Mouse (Mus musculus): ENCODE measurements at regions not wholly inside any gene's neighbourhood (a gene's known extent, or its start where the extent isn't known, plus 50 kb on each side); places are given as distances from the start of the nearest gene placed in this dataset.

- DNase-seq (ENCODE audit: extremely low spot score): peak; percentile 67
Observed at GRCm38 (mm10) chr4:35417866-35418265, 191.9 kb upstream of the C9orf72 start.

DNA sequence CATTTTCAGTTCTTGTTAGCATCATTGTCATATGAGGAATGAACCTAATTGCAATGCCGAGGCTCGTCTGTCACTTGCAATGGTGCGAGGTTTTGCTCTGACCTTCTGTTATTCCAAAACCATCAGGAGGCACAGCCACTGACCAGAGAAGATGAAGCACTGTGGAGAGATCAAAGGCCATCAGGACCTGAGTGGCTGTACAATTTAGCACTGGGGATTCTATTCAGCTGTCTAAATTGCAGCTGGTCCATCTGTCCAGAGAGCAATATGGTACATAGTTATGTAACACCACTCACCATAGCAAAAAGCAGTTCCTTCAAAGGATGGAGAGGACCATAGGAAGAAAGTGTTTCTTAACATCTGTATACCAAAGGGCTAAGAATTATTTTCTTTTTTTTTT is 187.5 kb upstream of the C9orf72 start:
- DNase-seq (ENCODE audit: extremely low spot score): no peak

- no peak for DNase-seq (ENCODE audit: extremely low spot score)
Observed at GRCm38 (mm10) chr4:35405301-35406006, 179.5 kb upstream of the C9orf72 start.

- no peak for DNase-seq (ENCODE audit: extremely low spot score)
Observed at GRCm38 (mm10) chr4:35404068-35404467, 178.1 kb upstream of the C9orf72 start.

GRCm38 (mm10) chr4:35403594-35403993 is 177.6 kb upstream of the C9orf72 start:
- DNase-seq (ENCODE audit: extremely low spot score): no peak

DNA sequence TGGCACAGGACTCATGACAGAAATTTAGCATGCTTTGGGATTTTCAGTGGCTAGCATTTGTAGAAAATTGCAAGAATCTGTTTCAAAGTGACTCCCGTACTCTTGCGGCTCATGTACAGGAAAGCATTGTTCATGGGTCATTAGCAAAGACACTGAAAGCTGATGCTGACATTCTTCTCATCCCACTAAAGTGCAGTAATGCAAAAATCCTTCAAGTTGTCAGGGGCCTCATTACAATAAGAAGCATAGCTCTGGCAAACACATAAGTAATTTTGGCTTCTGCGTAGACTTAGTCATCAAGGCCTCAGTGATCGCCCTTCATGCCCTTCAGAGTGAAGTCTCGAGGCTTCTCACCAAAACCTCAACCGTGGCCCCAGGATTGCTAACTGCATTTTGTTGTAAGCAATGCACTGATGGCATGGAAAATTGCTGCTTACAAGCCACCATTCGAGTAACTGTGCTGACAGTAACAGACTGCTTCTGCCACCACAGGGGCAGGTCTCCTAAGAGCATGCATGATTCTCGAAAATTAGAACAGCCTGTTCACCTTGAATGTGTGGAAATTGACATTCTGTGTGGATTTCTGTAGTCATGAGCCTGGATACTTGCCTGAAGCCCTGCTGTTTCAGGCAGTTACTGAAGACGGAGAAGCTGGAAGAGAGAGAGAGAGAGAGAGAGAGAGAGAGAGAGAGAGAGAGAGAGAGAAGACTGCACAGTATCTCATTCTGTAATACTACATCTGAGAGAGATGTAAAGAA is 176.6 kb upstream of the C9orf72 start:
- no peak for DNase-seq (ENCODE audit: extremely low spot score)

- no peak for DNase-seq (ENCODE audit: extremely low spot score)
Observed at GRCm38 (mm10) chr4:35401783-35402182, 175.8 kb upstream of the C9orf72 start.

DNA sequence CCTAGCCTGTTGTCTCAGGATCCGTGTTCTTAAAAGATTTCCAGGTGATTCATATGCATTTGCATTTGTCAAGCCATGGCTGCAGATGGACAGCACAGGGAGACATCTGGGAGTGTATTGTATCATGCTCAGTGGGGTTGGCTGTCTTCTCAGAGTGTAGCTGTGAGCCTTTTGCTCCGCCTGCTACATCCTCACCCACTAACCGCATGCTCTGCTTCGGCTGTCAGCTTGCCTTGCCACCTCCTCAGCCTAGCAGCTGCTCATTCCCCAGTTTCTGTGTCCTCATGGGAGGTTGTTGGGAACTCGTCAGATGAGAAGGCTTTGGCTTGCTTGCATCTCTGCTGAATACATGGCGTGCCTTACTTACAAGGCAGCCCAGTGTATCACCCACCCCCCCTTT is 174.5 kb upstream of the C9orf72 start:
- no peak for DNase-seq (ENCODE audit: extremely low spot score)

DNA sequence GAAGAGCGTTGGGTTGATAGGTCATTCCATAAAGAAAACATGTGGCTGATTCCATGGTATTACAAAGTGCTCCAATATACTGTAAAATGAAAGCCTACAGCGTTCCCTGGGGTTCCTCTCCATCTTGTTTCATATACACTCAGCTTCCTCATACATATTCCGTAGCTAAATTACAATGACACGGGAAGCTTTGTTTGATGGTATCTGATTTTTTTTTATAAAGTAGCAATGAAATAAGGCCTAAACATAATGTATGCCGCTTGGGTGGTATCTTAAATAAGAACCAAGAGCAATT is 169.6 kb upstream of the C9orf72 start:
- no peak for DNase-seq (ENCODE audit: extremely low spot score)

GRCm38 (mm10) chr4:35394821-35395582 is 169.0 kb upstream of the C9orf72 start:
- DNase-seq (ENCODE audit: extremely low spot score): no peak

- no peak for DNase-seq (ENCODE audit: extremely low spot score)
Observed at GRCm38 (mm10) chr4:35375791-35376190, 149.8 kb upstream of the C9orf72 start.

- DNase-seq (ENCODE audit: extremely low spot score): no peak
Observed at GRCm38 (mm10) chr4:35373213-35373860, 147.4 kb upstream of the C9orf72 start.

DNA sequence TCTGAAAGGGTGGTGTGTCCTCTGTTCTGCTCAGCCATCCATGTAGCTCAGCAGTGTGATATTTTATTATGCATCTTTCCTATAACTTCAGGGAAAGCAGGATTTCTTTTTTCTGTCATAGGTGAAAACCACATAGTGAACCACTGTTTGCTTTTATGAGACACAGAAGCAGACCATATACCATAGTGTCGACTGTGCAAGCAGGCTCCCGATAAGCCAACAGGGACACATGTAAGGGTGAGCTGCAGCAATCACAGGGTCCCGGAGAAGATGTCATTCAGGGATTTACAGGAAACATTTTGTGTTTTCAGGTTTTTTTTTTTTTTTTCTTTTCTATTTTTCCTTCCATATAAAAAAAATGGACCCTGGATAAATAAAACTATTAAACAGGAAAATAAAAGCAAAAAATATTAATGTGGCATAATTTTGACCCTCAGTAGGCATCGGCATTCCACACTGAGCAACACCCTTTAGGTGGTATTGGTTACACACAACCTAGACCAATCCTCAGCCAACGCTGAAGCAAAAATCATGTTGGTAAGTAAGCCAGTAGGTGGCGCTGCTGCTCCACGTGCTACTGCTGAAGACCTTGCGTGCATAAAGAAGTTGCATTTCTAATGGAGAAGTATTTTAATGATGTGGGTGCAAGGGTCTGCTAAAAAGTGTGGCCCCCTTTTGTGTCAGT is 146.7 kb upstream of the C9orf72 start:
- peak; percentile 75 for DNase-seq (ENCODE audit: extremely low spot score)

GRCm38 (mm10) chr4:35364161-35364560 is 138.2 kb upstream of the C9orf72 start:
- no peak for DNase-seq (ENCODE audit: extremely low spot score)

DNA sequence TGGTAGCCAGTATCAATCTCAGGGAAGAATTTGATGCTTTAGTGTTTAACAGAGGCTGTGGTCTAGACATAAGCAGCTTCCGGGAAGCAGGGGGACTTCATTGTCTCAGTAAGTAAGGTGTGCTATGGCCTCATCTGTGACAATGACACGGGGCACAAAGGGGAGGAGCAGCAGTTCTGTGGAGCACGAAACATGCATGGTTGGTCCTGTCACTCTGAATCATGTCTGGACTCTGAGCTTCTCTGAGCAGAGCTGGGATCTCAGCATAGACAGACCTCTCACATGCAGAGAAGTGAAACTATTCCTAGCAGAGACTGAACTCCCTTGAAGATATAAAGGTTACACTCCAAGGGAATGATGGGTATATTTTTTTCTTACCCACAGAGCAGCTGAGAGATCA is 136.2 kb upstream of the C9orf72 start:
- no peak for DNase-seq (ENCODE audit: extremely low spot score)

GRCm38 (mm10) chr4:35359376-35359775 is 133.4 kb upstream of the C9orf72 start:
- DNase-seq (ENCODE audit: extremely low spot score): no peak

DNA sequence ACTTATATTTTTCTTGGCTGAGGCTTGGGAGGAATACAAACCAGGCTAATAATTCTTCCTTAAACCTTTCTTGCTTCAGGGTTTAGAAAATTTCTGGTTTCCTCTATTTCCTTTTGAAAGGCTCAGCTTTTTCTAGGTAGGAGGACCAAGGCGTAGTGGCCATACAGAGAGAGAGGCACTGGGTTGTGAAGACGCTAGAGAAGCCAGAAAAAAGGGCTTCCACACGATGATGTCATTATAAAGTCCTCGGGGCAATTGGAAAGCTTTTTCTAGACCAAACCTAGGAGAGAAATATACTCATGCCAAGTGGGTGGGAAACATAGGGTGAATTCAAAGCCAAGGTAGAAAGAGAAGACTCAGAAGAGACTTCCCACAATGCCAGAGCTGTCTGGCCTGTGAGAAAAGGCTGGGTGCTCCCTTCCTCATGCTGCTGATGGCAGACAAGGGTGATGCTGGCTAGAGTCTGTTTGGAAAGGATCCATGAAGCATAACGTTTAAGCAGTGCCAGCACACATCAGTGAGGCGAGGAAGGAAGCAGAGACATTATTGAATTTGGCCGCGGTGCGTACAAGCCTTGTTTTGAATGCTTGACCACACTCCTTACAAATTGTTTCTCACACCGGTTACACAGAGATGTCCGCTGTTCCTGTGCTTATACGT is 131.1 kb upstream of the C9orf72 start:
- no peak for DNase-seq (ENCODE audit: extremely low spot score)

DNA sequence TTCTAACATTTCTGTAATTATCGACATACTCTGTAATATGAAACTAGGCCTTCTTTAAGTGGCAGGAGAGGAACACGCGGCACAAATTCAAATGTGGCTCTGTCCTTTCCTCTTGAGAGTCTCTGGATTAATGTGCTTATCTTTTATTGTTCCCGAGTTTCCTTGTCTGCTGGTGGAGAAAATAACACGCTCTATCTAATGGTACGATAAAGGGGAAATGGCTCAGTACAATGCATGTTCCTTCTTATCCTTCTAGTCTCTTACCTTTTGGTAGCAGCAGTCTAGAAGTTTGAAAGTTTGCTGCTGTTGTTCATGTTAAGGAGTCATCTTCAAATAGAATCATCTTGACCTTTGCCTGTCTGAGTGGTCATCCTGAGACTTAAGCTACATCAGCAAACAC is 130.1 kb upstream of the C9orf72 start:
- no peak for DNase-seq (ENCODE audit: extremely low spot score)

- DNase-seq (ENCODE audit: extremely low spot score): peak; percentile 15
Observed at GRCm38 (mm10) chr4:35354046-35354445, 128.1 kb upstream of the C9orf72 start.

GRCm38 (mm10) chr4:35352606-35353005 is 126.6 kb upstream of the C9orf72 start:
- DNase-seq (ENCODE audit: extremely low spot score): no peak

- no peak for DNase-seq (ENCODE audit: extremely low spot score)
Observed at GRCm38 (mm10) chr4:35350465-35350864, 124.5 kb upstream of the C9orf72 start.

Data from embryo, embryonic 9.5 days (tissue).